Mouse (Mus musculus) retina, postnatal 7 days (tissue): ENCODE measurements at regions not wholly inside any gene's neighbourhood (a gene's known extent, or its start where the extent isn't known, plus 50 kb on each side); places are given as distances from the start of the nearest gene placed in this dataset.
A peak's percentile ranks its signal among the peaks of the same experiment; 100 is the strongest.

ENCODE experiments used
- DNase-seq: peaks from one replicate; pipeline ENCODE4 v3.0.0-alpha.2; 2012; ENCODE audit warnings: low read depth, low spot score

- DNase-seq = no peak
These were observed 2010.6 kb downstream of the A830018L16Rik start for GRCm38 (mm10) chr1:13424524-13424923.

- DNase-seq = no peak
These were observed 2011.9 kb downstream of the A830018L16Rik start for GRCm38 (mm10) chr1:13425601-13426327.

- peak; percentile 20 for DNase-seq
These were observed 2012.6 kb downstream of the A830018L16Rik start for GRCm38 (mm10) chr1:13426328-13427067.

DNA sequence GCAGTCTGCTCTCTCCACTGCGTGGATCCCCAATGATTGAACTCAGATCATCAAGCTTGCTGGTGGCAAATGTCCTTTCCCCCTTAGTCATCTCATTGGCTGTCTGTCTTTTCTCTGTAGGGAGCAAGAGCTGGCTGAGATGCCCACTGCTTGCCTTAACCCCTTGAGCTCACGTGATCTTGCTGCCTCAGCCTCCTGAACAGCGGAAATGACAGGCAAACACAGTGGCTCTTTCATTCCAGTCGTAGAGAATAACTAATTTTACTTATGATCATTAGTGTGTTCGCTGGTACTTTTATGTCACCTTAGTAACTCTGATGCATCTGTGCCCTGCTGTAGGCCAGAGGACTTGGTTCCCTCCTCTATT lies 2013.1 kb downstream of the A830018L16Rik start:
- no peak for DNase-seq

- DNase-seq = no peak
These were observed 2013.7 kb downstream of the A830018L16Rik start for GRCm38 (mm10) chr1:13427501-13428207.

GRCm38 (mm10) chr1:13437747-13438394 lies 2024.0 kb downstream of the A830018L16Rik start:
- no peak for DNase-seq

DNA sequence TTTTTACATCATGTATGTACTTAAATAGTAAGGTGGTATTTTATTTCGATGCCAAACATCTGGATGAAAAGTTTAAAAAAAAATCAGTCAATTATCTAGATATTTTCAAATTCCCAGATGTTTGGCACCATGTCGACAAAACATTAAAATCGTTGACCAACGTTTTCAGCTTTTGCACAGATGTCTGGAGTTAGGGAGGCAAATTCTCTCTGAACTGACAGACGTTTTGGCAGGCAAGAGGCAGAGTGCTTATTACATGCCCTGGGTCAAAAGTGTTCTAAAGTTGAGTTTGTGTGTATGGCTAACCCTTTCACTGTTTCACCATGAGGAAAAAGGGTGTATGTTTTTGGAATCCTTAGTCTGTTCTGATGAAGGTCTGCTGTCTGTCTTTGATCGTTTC lies 2028.5 kb downstream of the A830018L16Rik start:
- DNase-seq = no peak

DNA sequence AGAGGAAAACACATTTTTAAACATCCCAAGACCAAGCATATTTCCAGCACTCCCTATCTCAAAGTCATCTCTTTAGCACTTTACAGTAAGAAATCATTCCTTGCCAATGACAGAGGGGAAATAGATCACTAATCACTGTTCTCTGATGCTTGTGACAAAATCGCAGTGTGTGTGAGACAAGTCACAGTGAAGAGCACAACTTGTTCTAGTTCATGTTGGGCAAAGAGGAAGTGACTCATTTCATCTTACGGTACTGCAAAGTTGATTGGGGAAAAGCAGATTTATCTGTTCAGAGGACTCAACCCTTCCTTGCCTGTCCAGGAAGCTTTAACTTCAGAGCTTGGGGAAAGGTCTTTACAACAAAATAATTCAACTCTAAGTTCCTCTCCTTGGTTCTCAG lies 2040.6 kb downstream of the A830018L16Rik start:
- DNase-seq = no peak

GRCm38 (mm10) chr1:13455572-13455971 lies 2041.7 kb downstream of the A830018L16Rik start:
- no peak for DNase-seq

GRCm38 (mm10) chr1:13464311-13464710 lies 2050.4 kb downstream of the A830018L16Rik start:
- no peak for DNase-seq

DNA sequence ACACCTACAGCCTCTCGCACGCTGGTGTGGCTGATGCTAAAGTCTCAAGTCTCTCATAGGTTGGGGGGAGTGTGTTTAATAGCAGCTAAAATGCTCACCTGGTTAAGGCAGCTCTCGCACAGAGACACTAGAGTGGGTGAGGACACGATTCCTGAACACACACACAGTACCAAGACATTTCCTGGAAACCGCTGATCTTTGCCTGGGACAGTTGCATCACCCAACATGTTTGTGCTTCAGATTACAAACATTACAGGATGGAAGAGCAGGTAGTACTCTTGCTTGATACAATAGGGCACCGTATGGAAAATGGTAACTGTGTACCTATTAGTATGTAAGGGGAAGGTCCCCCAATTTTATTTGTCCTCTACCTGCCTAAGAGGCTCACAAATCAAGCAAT lies 2053.3 kb downstream of the A830018L16Rik start:
- no peak for DNase-seq

DNA sequence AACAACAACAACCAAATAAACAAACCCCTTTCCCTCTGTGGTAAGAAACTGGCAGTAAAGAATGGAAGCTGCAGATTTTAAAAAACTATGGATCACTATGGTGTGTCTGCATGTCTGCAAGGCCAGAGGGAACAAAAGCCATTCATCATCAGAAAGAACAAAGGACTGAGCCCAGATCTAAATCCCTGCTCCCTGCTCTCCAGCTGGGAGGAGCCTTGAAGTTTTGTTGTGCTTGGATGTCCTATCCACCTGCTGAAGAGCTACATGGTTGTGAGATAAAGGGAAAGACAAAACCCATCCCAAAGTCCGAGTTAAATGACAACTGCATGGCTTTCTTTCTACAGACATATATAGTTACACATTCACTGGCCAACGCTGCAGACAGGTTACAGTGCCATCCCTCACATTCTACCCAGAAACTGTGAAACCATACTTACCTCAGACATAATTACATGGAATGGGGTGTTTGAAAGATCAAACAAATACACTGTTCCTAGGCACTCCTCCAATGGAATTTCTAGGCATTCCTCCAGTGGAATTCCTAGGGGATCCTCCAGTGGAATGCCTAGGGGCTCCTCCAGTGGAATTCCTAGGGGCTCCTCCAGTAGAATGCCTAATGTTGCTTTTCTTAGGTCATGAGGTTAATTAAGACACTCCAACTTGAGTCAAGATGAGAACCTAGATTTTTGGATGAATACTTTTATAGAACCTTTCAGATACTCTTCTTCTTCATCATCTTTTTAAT lies 2054.2 kb downstream of the A830018L16Rik start:
- no peak for DNase-seq

DNA sequence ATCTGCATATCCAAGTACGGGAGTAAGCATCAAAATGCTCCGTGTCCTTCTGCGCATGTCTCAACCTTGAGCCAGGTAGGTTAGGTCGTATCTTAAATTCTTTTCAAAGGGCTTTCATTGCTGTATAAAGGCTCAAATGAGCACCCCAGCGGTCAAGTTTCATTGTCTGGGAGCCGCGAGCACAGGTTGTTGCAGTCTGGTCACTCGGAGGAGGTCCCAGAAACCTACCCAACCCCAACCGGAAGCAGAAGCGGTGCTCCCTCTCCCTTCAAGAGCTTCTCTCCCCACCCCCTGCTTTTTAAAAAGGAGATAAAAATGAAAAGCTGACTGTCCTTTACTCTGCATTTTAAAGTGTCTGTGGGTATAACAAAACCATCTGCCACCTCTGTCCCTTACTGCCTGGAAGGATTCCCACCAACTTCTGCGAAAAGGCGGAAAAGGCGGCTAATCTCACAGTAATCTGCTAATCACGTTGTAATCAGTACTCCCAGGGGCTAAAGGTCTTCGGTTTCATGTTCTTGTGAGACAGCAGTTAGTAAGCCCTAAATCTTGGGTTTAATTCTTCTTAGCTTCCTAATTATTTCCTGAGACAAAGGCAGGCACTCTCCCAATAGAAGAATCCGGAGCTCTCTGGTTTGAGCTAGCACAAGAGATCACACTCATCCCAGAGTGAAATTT lies 2081.0 kb downstream of the A830018L16Rik start:
- peak; percentile 61 for DNase-seq

GRCm38 (mm10) chr1:13496386-13496785 lies 2082.5 kb downstream of the A830018L16Rik start:
- no peak for DNase-seq

DNA sequence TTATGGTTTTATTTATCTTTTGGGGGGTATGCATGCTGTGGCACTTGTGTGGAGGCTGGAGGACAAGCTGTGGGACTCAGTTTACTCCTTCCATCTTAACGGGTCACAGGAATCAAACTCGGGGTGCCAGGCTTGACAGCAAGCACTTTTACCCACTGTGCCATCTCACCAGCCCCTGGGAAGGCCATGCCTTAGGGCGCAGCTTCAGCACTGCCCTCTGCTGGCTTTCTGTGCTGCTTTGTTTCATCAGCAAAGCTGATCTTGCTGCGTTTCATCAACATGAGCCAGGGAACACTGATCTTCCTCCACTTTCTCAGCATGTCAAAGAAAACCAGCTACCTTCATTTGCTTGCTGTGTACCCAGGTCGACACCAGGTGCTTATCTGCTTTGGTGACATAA lies 2086.6 kb downstream of the A830018L16Rik start:
- DNase-seq = peak; percentile 27

DNA sequence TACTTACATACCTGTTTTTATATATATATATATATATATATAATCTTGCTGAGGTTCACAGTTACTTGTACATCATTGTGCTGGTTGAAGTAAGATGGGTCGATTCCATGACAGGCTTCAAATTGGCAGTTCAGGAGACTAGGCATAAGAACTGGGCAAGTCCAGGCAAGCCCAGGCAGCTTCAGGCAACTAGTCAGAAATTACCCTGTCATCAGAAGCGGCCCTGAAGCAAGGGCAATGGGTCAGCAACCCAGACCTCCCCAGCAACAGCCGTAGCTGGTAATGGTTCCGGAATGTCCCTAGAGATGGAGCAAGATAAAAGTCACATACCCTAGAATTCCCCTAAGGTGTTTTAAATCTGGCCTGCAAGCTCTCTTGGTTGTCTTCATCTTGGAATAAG lies 2088.0 kb downstream of the A830018L16Rik start:
- DNase-seq = no peak

GRCm38 (mm10) chr1:13513761-13514160 lies 2099.9 kb downstream of the A830018L16Rik start:
- no peak for DNase-seq
